Mouse (Mus musculus) stomach, postnatal 0 days (tissue): ENCODE data around the gene Gpr171. TPM values are rescaled to one million over a fixed set of nuclear protein-coding genes. Genes with fewer than 3 reads are reported as not detected.
"Not testable (repeated sequence)": the region's sequence is repeated elsewhere in the genome, so short reads cannot be mapped to it uniquely, and the experiment has no call there.

ENCODE experiments used
- ATAC-seq: fragments of 200-750 bp; cut with Nextera tagmentation; 2 replicates; pipeline ENCODE4 v1.8.0; 2017; ENCODE audit not compliant: low FRiP score, low TSS enrichment
- DNase-seq: peaks from one replicate; pipeline ENCODE4 v3.0.0-alpha.2; 2016; ENCODE audit warnings: low spot score
- H3K27ac ChIP-seq: fragments of 300-500 bp; sonication (generic); replicated peaks from 2 replicates; pipeline ENCODE4 v1.5.1; 2014; ENCODE audit warnings: mild to moderate bottlenecking, control low read depth
- H3K27me3 ChIP-seq: fragments of 300-500 bp; sonication (generic); 2 replicates; pipeline ENCODE4 v1.6.1; 2014; ENCODE audit warnings: low read length; ENCODE audit not compliant: control insufficient read depth, insufficient read depth
- H3K36me3 ChIP-seq: fragments of 300-500 bp; sonication (generic); 2 replicates; pipeline ENCODE4 v1.6.1; 2014; ENCODE audit warnings: low read length, mixed read lengths; ENCODE audit not compliant: control insufficient read depth, insufficient read depth
- H3K4me1 ChIP-seq: fragments of 300-500 bp; sonication (generic); replicated peaks from 2 replicates; pipeline ENCODE4 v1.6.1; 2014; ENCODE audit warnings: antibody characterized with exemption; ENCODE audit not compliant: control insufficient read depth, insufficient read depth
- H3K4me2 ChIP-seq: fragments of 300-500 bp; sonication (generic); replicated peaks from 2 replicates; pipeline ENCODE4 v1.6.1; 2014; ENCODE audit warnings: low read depth, mild to moderate bottlenecking, control low read depth, moderate library complexity
- H3K4me3 ChIP-seq: fragments of 300-500 bp; sonication (generic); 2 replicates; pipeline ENCODE4 v1.5.1; 2014; ENCODE audit warnings: low read depth, low read length, control low read depth
- H3K9ac ChIP-seq: fragments of 300-500 bp; sonication (generic); 2 replicates; pipeline ENCODE4 v1.6.1; 2014; ENCODE audit warnings: mild to moderate bottlenecking, low read length, control low read depth, mixed read lengths
- H3K9me3 ChIP-seq: fragments of 300-500 bp; sonication (generic); 2 replicates; pipeline ENCODE4 v1.6.1; 2016; ENCODE audit warnings: low read length; ENCODE audit not compliant: control insufficient read depth
- CTCF ChIP-seq: IDR thresholded peaks from 2 replicates; pipeline ENCODE4 v1.5.1; 2016; ENCODE audit warnings: antibody characterized with exemption, low read depth, mild to moderate bottlenecking, moderate library complexity
- EP300 ChIP-seq: optimal IDR thresholded peaks from 2 replicates; pipeline ENCODE3; 2016; ENCODE audit warnings: antibody characterized with exemption
- WGBS: fragments of 180-500 bp; shearing (Covaris S2); extraction: QIAGEN DNeasy Blood & Tissue Kit; methylation state at CpG from one replicate; pipeline ENCODE4 v1.1.7; 2014; 5-methylcytosine and 5-hydroxymethylcytosine counted together
- polyA plus RNA-seq: library from polyadenylated mRNA; unstranded; fragments of >200 nt; fragmentation: Nextera tagmentation; extraction: Ambion mirVana; gene quantifications from 2 replicates; pipeline ENCODE4 v1.2.1, GENCODE M21; 2015

Gene Gpr171
- polyA plus RNA-seq, 1 experiment from 2014 or later = 0.33 TPM

DNA sequence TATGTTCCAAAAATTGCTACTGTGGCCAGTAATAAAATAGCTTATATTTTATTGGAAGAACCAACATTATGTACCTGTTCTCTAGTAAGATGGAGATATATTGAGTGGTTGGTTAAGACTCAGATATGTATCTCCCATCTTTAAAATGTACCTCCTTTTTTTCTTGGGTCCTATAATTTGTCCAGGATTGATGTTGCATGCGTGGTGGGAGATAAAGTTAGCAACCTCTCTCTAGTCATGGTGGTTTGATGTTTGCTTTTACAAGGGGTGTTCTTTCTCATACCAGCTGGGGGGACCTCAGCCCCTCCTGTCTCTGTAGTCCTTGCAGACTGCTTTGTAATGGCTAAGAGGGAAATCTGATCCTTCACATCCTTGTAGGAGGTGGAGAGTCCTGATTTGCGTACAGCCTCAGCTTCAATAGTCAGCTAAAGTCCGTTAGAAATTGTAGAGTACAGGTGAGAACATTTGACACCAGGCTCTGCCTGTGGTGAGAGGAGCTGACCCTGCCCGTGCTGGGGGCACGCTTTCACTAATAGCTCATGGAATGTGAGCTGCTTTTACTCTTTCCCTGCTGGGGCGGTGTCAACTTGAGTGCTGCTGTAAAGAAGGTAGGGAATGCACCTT is 21.2 kb downstream of the Gpr171 start:
- DNase-seq = no peak

DNA sequence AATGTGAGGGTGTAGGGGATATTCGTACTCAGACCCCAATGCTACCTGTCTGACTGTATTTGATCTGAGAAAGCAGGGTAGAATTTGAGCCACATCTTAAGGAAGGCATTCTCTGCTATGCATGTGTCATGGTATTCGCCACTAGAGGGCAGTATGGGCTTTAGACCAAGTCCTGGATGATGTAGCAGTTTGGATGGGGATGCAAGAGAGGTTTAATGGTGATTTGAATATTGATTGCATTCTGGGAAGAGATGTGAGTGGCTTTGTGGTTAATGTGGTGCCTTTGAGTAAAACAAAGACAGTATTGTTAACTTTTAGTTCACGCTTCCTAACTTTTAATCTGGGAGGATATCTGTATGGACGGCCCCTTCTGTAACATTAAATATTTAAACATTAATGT is 22.3 kb downstream of the Gpr171 start:
- TF ChIP-seq EP300 (no peak), CTCF (peak; percentile 84)
- H3K4me3 ChIP-seq = no peak overlapping the region
- H3K36me3 ChIP-seq = no peaks in the 10 kb centered on the region
- H3K4me2 ChIP-seq = no peak overlapping the region
- no peaks in the 10 kb centered on the region for H3K4me1 ChIP-seq
- 41% methylated on average over 4 of the region's 4 CpGs for WGBS
- ATAC-seq = no peak
- no peaks in the 10 kb centered on the region for H3K9me3 ChIP-seq
- no peak overlapping the region for H3K27ac ChIP-seq
- no peak overlapping the region for H3K9ac ChIP-seq
- no peaks in the 10 kb centered on the region for H3K27me3 ChIP-seq
- peak; percentile 32 for DNase-seq

More for the DNA sequence above, 21.2 kb downstream of the Gpr171 start:
- Histone ChIP-seq H3K27me3 (no peaks in the 10 kb centered on the region), H3K4me2 (no peak overlapping the region), H3K9ac (no peak overlapping the region), H3K4me3 (no peak overlapping the region), H3K9me3 (no peaks in the 10 kb centered on the region), H3K4me1 (no peaks in the 10 kb centered on the region), H3K36me3 (no peaks in the 10 kb centered on the region), H3K27ac (no peak overlapping the region)
- WGBS = 40% methylated on average over 6 of the region's 6 CpGs
- no peak for TF ChIP-seq EP300
- no peak for TF ChIP-seq CTCF
- no peak for ATAC-seq

DNA sequence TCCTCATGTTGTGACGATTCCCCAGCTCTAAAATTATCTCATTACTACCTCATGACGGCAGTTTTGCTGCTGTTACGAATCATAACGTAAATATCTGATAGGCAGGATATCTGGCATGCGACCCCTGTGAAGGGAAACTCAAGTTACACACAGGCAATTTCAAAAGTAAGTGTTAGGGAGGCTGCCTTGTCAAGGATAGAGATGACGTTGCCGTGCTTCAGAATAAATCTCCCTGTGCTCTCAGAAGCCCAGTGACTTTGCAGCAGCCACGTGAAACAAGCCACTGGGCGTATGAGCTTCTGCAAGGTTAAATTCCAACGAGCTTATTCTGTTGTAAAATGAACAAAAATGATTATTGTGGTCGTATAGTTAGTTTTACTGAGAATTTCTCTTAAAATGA is 23.0 kb downstream of the Gpr171 start:
- H3K4me1 ChIP-seq = no peaks in the 10 kb centered on the region
- TF ChIP-seq EP300 (no peak), CTCF (no peak)
- no peak for ATAC-seq
- WGBS = 62% methylated on average over 11 of the region's 11 CpGs
- no peak for DNase-seq
- no peak overlapping the region for H3K27ac ChIP-seq
- H3K9ac ChIP-seq = no peak overlapping the region
- no peak overlapping the region for H3K4me2 ChIP-seq
- no peak overlapping the region for H3K4me3 ChIP-seq
- no peaks in the 10 kb centered on the region for H3K9me3 ChIP-seq
- no peaks in the 10 kb centered on the region for H3K27me3 ChIP-seq
- H3K36me3 ChIP-seq = no peaks in the 10 kb centered on the region

DNA sequence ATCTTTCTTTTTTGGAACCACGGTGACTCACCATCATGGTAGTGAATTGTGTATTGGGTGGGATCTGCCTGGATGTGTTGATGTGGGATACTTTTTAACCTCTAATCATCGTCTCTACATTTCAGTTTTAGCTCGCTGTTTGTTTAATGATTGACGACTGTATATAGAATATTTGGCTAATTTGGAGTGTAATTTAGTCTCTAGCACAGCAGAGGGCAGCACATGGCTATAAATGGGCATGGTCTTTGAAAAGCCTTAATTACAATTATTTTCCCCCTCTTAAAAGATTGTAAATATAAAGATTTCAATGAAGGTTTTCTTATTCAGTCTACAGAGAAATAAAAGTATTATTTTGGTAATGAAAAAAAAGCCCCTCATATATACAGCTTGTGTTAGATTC is 24.3 kb downstream of the Gpr171 start:
- H3K27ac ChIP-seq = no peak overlapping the region
- H3K9me3 ChIP-seq = no peaks in the 10 kb centered on the region
- H3K27me3 ChIP-seq = no peaks in the 10 kb centered on the region
- H3K9ac ChIP-seq = no peak overlapping the region
- no peak for DNase-seq
- TF ChIP-seq EP300 = no peak
- TF ChIP-seq CTCF = peak; percentile 74
- H3K4me1 ChIP-seq = no peaks in the 10 kb centered on the region
- no peak overlapping the region for H3K4me3 ChIP-seq
- no peaks in the 10 kb centered on the region for H3K36me3 ChIP-seq
- no peak for ATAC-seq
- H3K4me2 ChIP-seq = no peak overlapping the region
- WGBS = 31% methylated on average over 4 of the region's 4 CpGs

DNA sequence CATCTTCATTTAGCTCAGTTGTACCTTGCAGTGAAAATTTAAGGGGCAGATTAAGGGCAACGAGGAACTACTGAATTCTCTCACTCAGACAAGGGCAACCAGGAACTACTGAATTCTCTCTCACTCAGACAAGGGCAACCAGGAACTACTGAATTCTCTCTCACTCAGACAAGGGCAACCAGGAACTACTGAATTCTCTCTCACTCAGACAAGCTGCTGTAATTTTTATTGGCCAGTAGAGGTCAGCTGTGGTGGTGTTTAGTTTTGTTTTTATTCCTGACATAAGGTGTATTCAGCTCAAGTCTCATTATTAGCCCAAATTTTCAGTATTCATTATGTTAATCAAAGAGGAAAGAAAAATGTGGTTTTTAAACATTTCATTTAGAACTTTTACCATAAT is 32.5 kb downstream of the Gpr171 start:
- peak; percentile 45 for TF ChIP-seq CTCF
- H3K9me3 ChIP-seq, H3K4me2 ChIP-seq, H3K36me3 ChIP-seq, DNase-seq, H3K9ac ChIP-seq, H3K4me1 ChIP-seq, H3K27ac ChIP-seq, H3K27me3 ChIP-seq, H3K4me3 ChIP-seq, ATAC-seq: not testable (repeated sequence)
- 79% methylated on average over 1 of the region's 1 CpGs for WGBS

DNA sequence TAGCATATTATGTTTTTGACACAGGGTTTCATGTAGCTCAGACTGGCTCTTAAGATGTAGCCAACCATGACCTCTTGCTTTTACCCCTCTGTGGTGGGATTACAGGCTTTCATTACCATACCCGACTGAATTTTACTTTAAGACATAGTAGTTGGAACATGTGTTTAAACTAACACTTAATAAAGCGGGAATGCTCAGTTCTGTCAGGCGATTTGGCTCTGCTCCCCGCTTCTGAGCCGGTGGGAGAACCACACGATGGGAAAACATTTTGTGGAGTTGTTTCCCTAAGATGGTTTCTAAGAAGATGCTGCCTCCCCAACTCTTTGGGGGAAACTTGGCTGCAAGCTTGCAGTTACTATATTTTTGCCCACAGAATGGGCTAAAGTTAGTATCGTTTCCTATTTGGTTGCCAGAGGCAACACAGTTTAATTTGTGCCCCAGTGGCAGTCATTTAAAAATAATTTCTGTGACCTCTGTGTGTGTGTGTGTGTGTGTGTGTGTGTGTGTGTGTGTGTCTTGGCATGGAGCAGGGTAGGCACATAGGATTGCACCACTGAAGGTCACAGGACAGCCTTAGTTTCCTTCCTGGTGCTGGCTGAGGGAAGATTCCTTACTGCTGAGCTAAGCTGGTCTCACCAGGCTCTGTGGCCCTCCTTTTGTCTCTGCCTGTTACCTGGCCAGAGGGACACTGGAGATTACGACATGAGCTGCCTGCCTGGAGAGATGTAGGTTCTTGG is 34.9 kb downstream of the Gpr171 start:
- 56% methylated on average over 8 of the region's 8 CpGs for WGBS
- no peak for DNase-seq
- Histone ChIP-seq H3K27me3 (no peaks in the 10 kb centered on the region), H3K36me3 (no peaks in the 10 kb centered on the region), H3K27ac (no peak overlapping the region), H3K9me3 (no peaks in the 10 kb centered on the region), H3K4me3 (no peak overlapping the region), H3K9ac (no peak overlapping the region), H3K4me1 (no peaks in the 10 kb centered on the region), H3K4me2 (no peak overlapping the region)
- ATAC-seq = no peak
- TF ChIP-seq CTCF (no peak), EP300 (no peak)
